Mouse (Mus musculus) ES-Bruce4 (cell line): ENCODE results near the gene Rfx8.

Experiments used
- CTCF ChIP-seq: IDR thresholded peaks from one replicate; pipeline ENCODE4 v1.8.1; 2011; ENCODE audit warnings: low read depth, low read length
- EP300 ChIP-seq: IDR thresholded peaks from 2 replicates; pipeline ENCODE4 v1.6.1; 2011; ENCODE audit warnings: low read depth, low read length; ENCODE audit not compliant: insufficient read depth
- POLR2A ChIP-seq: IDR thresholded peaks from one replicate; pipeline ENCODE4 v1.8.1; 2011; ENCODE audit warnings: low read length; ENCODE audit not compliant: insufficient read depth

- no peak for TF ChIP-seq EP300
- TF ChIP-seq CTCF: no peak
- TF ChIP-seq POLR2A: no peak
Measured at GRCm38 (mm10) chr1:39623106-39623505, 97.7 kb downstream of the Rfx8 start.
